Mouse (Mus musculus): ENCODE results near the gene Zfp36.
"Not testable (repeated sequence)": the region's sequence is repeated elsewhere in the genome, so short reads cannot be mapped to it uniquely, and the experiment has no call there.

Zfp36 gene

GRCm38 (mm10) chr7:28380237-28381016, at the start of gene Zfp36:
TSS of gene Zfp36 (minus strand) at chr7:28380253.
- no peak for DNase-seq (ENCODE audit: extremely low spot score, low read depth, low spot score)

- DNase-seq (ENCODE audit: extremely low spot score, low read depth, low spot score) = no peak
These were observed 47.7 kb upstream of the Zfp36 start for GRCm38 (mm10) chr7:28427738-28428137.

- DNase-seq (ENCODE audit: extremely low spot score, low read depth, low spot score) = no peak
These were observed 43.0 kb upstream of the Zfp36 start for GRCm38 (mm10) chr7:28423018-28423417.

- DNase-seq (ENCODE audit: extremely low spot score, low read depth, low spot score) = no peak
These were observed 39.4 kb upstream of the Zfp36 start for GRCm38 (mm10) chr7:28419416-28419815.

GRCm38 (mm10) chr7:28418096-28418670, 38.1 kb upstream of the Zfp36 start:
- DNase-seq (ENCODE audit: extremely low spot score, low read depth, low spot score) = no peak

- no peak for DNase-seq (ENCODE audit: extremely low spot score, low read depth, low spot score)
These were observed 37.3 kb upstream of the Zfp36 start for GRCm38 (mm10) chr7:28417368-28417767.

- DNase-seq (ENCODE audit: extremely low spot score, low read depth, low spot score) = no peak
These were observed 32.8 kb upstream of the Zfp36 start for GRCm38 (mm10) chr7:28412826-28413225.

GRCm38 (mm10) chr7:28410841-28411475, 30.9 kb upstream of the Zfp36 start:
- DNase-seq (ENCODE audit: extremely low spot score, low read depth, low spot score) = no peak

GRCm38 (mm10) chr7:28401942-28402341, 21.9 kb upstream of the Zfp36 start:
- no peak for DNase-seq (ENCODE audit: extremely low spot score, low read depth, low spot score)

GRCm38 (mm10) chr7:28401030-28401429, 21.0 kb upstream of the Zfp36 start:
- no peak for DNase-seq (ENCODE audit: extremely low spot score, low read depth, low spot score)

- no peak for DNase-seq (ENCODE audit: extremely low spot score, low read depth, low spot score)
These were observed 18.8 kb upstream of the Zfp36 start for GRCm38 (mm10) chr7:28398696-28399340.

- no peak for DNase-seq (ENCODE audit: extremely low spot score, low read depth, low spot score)
These were observed 17.9 kb upstream of the Zfp36 start for GRCm38 (mm10) chr7:28398000-28398399.

- DNase-seq (ENCODE audit: extremely low spot score, low read depth, low spot score) = no peak
These were observed 15.4 kb upstream of the Zfp36 start for GRCm38 (mm10) chr7:28395425-28395824.

- DNase-seq (ENCODE audit: extremely low spot score, low read depth, low spot score) = no peak
These were observed 13.4 kb upstream of the Zfp36 start for GRCm38 (mm10) chr7:28393272-28393951.

GRCm38 (mm10) chr7:28392429-28393271, 12.6 kb upstream of the Zfp36 start, which contains the start of the genes Med29 and Paf1:
TSS of gene Med29 (minus strand) at chr7:28392708.
TSS of gene Paf1 (plus strand) at chr7:28392951.
- peak; percentile 98 for DNase-seq (ENCODE audit: extremely low spot score, low read depth, low spot score)

GRCm38 (mm10) chr7:28390331-28390730, 10.3 kb upstream of the Zfp36 start:
- DNase-seq (ENCODE audit: extremely low spot score, low read depth, low spot score) = no peak

- DNase-seq (ENCODE audit: extremely low spot score, low read depth, low spot score) = not testable (repeated sequence)
These were observed 7.3 kb upstream of the Zfp36 start for GRCm38 (mm10) chr7:28387384-28387783.

- not testable (repeated sequence) for DNase-seq (ENCODE audit: extremely low spot score, low read depth, low spot score)
These were observed 6.8 kb upstream of the Zfp36 start for GRCm38 (mm10) chr7:28386877-28387276.

- no peak for DNase-seq (ENCODE audit: extremely low spot score, low read depth, low spot score)
These were observed 6.4 kb upstream of the Zfp36 start for GRCm38 (mm10) chr7:28386462-28386861.

- DNase-seq (ENCODE audit: extremely low spot score, low read depth, low spot score) = no peak
These were observed 6.0 kb upstream of the Zfp36 start for GRCm38 (mm10) chr7:28386007-28386406.

Data from hindlimb bud, embryonic 11.5 days (tissue).